ENCODE assay signal across 8 mouse cellular contexts in the genomic region with DNA sequence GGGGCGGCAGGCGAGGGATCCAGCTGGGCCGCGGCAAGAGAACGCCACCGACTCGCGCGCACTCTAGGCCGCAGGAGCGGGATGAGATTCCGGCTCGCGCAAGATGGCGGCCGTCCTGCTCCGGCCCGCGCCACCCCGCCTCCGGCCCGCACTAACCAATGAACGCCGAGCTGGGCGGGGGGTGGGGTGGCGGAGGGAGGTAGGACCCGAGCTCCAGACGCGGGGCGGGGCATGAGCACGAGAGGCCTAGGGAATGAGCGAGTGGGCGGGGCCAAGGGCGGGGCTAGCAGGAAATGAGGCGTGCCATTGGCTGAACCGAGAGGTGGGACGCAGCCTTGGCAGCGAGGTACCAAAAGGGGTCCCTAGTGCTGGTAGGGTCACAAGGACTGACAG. TPM values are rescaled to one million over a fixed set of nuclear protein-coding genes. Genes with fewer than 3 reads are reported as not detected.
DNase-seq lines count a peak whose midpoint lies in the region; ATAC-seq lines count a peak whose summit lies in the region.

A gene (minus strand): TSS at position 105 of the 393 bp plus-strand sequence.

- ATAC-seq in erythroid progenitor cell, adult 5-6 weeks (replicated peaks; ENCODE audit: low FRiP score, poor library complexity, severe bottlenecking): peak; percentile 86
- ATAC-seq in heart, embryonic 14.5 days (ENCODE audit: insufficient number of reproducible peaks, insufficient read depth, low FRiP score, low read depth): peak; percentile 98
- peak; percentile 96 for ATAC-seq in liver, embryonic 13.5 days (ENCODE audit: low read depth)
- peak; percentile 99 for ATAC-seq in stomach, embryonic 16.5 days (ENCODE audit: insufficient read depth, low FRiP score)

- H3K27ac ChIP-seq in heart, embryonic 14.5 days (replicated peaks in 1 of 2; ENCODE audit: control insufficient read depth in 1 of 2, insufficient read depth in 1 of 2, low read depth in 2 of 2, low read length in 2 of 2): peak within 1 kb of the TSS; percentile 95 to 97
- peak within 1 kb of the TSS; percentile 93 for H3K27ac ChIP-seq in liver, embryonic 13.5 days
- peak within 1 kb of the TSS; percentile 96 for H3K27ac ChIP-seq in stomach, embryonic 16.5 days (ENCODE audit: low read length)

- peak within 1 kb of the TSS; percentile 83 for H3K4me2 ChIP-seq in heart, embryonic 14.5 days (ENCODE audit: low read length)
- H3K4me2 ChIP-seq in liver, embryonic 13.5 days: peak within 1 kb of the TSS; percentile 93
- H3K4me2 ChIP-seq in stomach, embryonic 16.5 days (ENCODE audit: low read depth, low read length): peak within 1 kb of the TSS; percentile 86

- WGBS in heart, embryonic 14.5 days: under 1% methylated on average over 37 of the region's 38 CpGs
- WGBS in liver, embryonic 13.5 days (ENCODE audit: insufficient replicate concordance): under 1% methylated on average over 38 of the region's 38 CpGs
- WGBS in stomach, embryonic 16.5 days: under 1% methylated on average over 38 of the region's 38 CpGs

- H3K4me1 ChIP-seq in heart, embryonic 14.5 days (ENCODE audit: control insufficient read depth in 2 of 2, insufficient read depth in 2 of 2, low read length in 2 of 2): peaks cover 11 to 25% of the 10 kb centered on the region in 2 experiments
- H3K4me1 ChIP-seq in liver, embryonic 13.5 days (replicated peaks): peaks cover 24% of the 10 kb centered on the region
- peaks cover 22% of the 10 kb centered on the region for H3K4me1 ChIP-seq in stomach, embryonic 16.5 days (ENCODE audit: control insufficient read depth, insufficient read depth, low read length)

- no peaks in the 10 kb centered on the region for H3K27me3 ChIP-seq in heart, embryonic 14.5 days (ENCODE audit: control insufficient read depth, insufficient read depth, low read length)
- no peaks in the 10 kb centered on the region for H3K27me3 ChIP-seq in liver, embryonic 13.5 days
- H3K27me3 ChIP-seq in stomach, embryonic 16.5 days (ENCODE audit: control insufficient read depth, insufficient read depth, low read length): no peaks in the 10 kb centered on the region

- H3K36me3 ChIP-seq in heart, embryonic 14.5 days (ENCODE audit: control insufficient read depth, insufficient read depth, low read length): 0 out of 2 replicates have a peak, but pooled peaks cover 6% of the 10 kb centered on the region
- H3K36me3 ChIP-seq in liver, embryonic 13.5 days: no peaks in the 10 kb centered on the region
- no peaks in the 10 kb centered on the region for H3K36me3 ChIP-seq in stomach, embryonic 16.5 days (ENCODE audit: control insufficient read depth, insufficient read depth, low read length)

- H3K9me3 ChIP-seq in heart, embryonic 14.5 days (ENCODE audit: control insufficient read depth, low read length): no peaks in the 10 kb centered on the region
- no peaks in the 10 kb centered on the region for H3K9me3 ChIP-seq in liver, embryonic 13.5 days (replicated peaks)
- H3K9me3 ChIP-seq in stomach, embryonic 16.5 days (replicated peaks; ENCODE audit: control insufficient read depth, low read length): no peaks in the 10 kb centered on the region

- peak within 1 kb of the TSS; percentile 97 for H3K9ac ChIP-seq in heart, embryonic 14.5 days (ENCODE audit: low read length)
- H3K9ac ChIP-seq in liver, embryonic 13.5 days: peak within 1 kb of the TSS; percentile 95
- H3K9ac ChIP-seq in stomach, embryonic 16.5 days (ENCODE audit: low read length): peak within 1 kb of the TSS; percentile 99

- H3K4me3 ChIP-seq in heart, embryonic 14.5 days (ENCODE audit: control insufficient read depth in 1 of 2, insufficient read depth in 1 of 2, low read depth in 1 of 2, low read length in 2 of 2): peak within 1 kb of the TSS; percentile 98
- H3K4me3 ChIP-seq in liver, embryonic 13.5 days (replicated peaks): peak within 1 kb of the TSS; percentile 93
- H3K4me3 ChIP-seq in stomach, embryonic 16.5 days (replicated peaks; ENCODE audit: low read length): peak within 1 kb of the TSS; percentile 99

- peak; percentile 96 for DNase-seq in CD4-positive helper T cell, adult 2 months (ENCODE audit: low read depth, low spot score)
- DNase-seq in brain, embryonic 18.5 days (ENCODE audit: low read depth, low spot score): peak; percentile 96
- peak; percentile 99 for DNase-seq in kidney, postnatal 14 days
- peak; percentile 97 for DNase-seq in liver, embryonic 13.5 days
- peak; percentile 99 for DNase-seq in neural tube, embryonic 10.5 days (ENCODE audit: extremely low spot score, low spot score)

RNA-seq across cellular contexts. Expression of the gene that starts here (rescaled TPM):
- total RNA-seq in erythroid progenitor cell, adult 5-6 weeks (2015; ENCODE audit: low replicate concordance): 1.8 and 2.1 TPM in 2 replicates
- total RNA-seq in erythroid progenitor cell, adult 5-6 weeks (2017; ENCODE audit: low replicate concordance): 1.0 TPM in 1 of 2 replicates, not detected in the other
- polyA plus RNA-seq in heart, embryonic 14.5 days (2014; fragmentation: Nextera tagmentation; extraction: Ambion mirVana): 0.39 TPM in 1 of 2 replicates, not detected in the other
- 0.05 and 0.08 TPM in 2 replicates for polyA plus RNA-seq in liver, embryonic 13.5 days (2015; fragmentation: Nextera tagmentation; extraction: Ambion mirVana)
- polyA plus RNA-seq in stomach, embryonic 16.5 days (2015; fragmentation: Nextera tagmentation; extraction: Ambion mirVana): 0.32 and 0.46 TPM in 2 replicates

Comparison
In these comparisons a context has a peak if more than half of its experiments do, and no peak if none do; other contexts are left out.
1. Peak in every context shown above with its lines: DNase-seq, ATAC-seq, H3K4me3 ChIP-seq and H3K27ac ChIP-seq.
2. Peak in ATAC-seq, H3K4me3 ChIP-seq, H3K27ac ChIP-seq, H3K9ac ChIP-seq and H3K4me2 ChIP-seq in heart, embryonic 14.5 days; RNA of the gene not detected or under 1 TPM.
3. Peak in DNase-seq, ATAC-seq, H3K4me3 ChIP-seq, H3K27ac ChIP-seq, H3K9ac ChIP-seq and H3K4me2 ChIP-seq in liver, embryonic 13.5 days; RNA of the gene not detected or under 1 TPM.
4. Peak in ATAC-seq, H3K4me3 ChIP-seq, H3K27ac ChIP-seq, H3K9ac ChIP-seq and H3K4me2 ChIP-seq in stomach, embryonic 16.5 days; RNA of the gene not detected or under 1 TPM.